Mouse (Mus musculus) cerebellum, adult 11 months (tissue): ENCODE data around the gene Mup4.
A peak's percentile ranks its signal among the peaks of the same experiment; 100 is the strongest.
"Not testable (repeated sequence)": the region's sequence is repeated elsewhere in the genome, so short reads cannot be mapped to it uniquely, and the experiment has no call there.

ENCODE experiments used
- DNase-seq: peaks from one replicate; pipeline ENCODE4 v3.0.0; 2022

Gene Mup4

DNA sequence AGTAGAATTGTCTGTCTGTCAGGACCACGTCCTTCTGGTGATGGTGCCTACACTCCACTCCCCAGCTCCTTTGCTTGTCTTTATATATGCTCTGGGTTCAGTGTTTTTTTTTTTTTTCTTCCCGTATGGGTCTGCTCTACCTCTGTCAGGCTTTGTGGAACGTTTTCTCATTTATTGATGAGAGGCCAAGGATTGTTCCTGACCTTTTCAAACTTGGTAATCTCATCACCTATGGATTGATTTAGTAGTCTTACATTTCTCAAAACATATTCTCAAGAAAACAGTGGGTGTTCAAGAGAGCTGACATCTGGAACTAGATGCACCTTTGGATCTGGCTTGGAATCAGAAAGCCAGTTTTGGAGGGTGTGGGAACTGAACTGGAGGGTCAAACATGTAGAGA lies at the start of gene Mup4:
TSS of gene Mup4 (minus strand) at position 101 of the 400 bp plus-strand sequence.
- DNase-seq: no peak

DNA sequence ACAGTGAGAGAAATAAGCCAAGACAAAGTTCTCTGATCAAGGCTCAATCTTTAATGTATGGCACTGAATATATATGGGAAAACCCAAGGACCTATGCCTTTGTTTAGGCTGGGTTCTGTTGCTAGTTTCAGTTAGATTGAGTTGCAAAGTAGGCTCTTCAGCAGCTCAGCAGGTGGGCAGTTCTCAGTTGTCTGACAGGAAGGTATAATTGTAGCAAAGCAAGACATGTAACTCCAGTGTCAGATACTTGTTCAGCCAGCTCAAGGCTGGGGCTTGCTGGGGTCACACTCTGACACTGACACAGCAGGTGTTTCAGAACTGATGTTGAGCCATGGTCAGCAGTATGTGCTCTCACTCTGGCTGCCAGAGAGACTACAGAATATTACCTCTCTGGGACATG lies 37.4 kb upstream of the Mup4 start:
- not testable (repeated sequence) for DNase-seq

DNA sequence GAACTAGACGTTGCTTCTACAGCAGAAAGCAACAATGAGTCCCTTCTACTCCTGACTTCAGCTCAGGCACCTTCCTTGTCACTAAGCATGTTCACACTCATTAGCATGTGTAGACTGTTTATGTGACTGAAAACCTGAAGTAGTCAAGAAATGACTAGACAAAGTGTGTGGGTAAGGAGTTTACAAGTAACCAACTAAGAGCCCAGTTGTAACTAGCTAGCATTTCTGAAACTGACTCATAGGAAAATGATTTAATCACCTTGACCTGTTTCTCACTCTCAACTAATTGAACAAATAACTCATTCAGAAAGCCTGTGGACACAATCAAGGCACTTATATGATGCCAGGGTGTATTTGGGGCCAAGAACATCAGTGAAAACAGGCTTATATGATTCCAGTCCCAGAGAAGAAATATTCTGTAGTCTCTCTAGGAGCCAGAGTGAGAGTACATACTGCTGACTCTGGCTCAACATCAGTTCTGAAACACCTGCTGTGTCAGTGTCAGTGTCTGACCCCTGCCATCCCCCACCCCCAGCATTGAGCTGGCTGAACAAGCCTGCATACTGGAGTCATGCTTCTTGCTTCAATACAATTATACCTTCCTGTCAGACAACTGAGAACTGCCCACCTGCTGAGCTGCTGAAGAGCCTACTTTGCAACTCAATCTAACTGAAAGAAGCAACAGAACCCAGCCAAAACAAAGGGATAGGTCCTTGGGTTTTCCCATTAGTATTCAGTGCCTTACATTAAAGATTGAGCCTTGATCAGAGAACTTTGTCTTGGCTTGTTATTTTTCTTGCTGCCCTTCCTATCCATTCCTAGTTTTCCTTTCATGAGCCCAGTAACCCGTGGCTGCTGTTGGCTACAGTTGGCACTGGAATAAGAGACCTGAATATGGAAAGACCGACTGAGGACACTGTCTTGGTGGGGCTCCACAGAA lies 3.2 kb upstream of the Mup4 start, which contains the start of gene Mup6:
TSS of gene Mup6 (plus strand) at position 890 of the 940 bp plus-strand sequence.
- DNase-seq: no peak

DNA sequence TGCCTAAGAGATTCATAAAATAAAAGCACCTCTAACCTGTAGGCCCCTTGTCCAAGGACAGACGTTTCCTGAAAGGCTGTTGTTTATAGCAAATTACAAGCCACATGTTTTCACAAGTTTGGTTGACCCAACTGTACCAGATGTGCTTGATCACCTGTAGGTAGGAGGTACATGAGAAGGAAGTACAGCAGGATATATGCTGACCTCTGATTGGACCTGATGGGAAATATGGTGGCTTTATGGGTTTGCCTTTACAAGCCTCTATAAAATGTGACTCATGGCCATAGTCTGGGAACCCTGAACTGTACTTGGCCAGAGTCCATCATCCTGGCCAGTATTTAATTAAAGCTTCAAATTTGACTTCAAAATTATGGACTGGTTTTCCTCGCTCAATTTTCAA lies 23.0 kb downstream of the Mup4 start:
- no peak for DNase-seq

DNA sequence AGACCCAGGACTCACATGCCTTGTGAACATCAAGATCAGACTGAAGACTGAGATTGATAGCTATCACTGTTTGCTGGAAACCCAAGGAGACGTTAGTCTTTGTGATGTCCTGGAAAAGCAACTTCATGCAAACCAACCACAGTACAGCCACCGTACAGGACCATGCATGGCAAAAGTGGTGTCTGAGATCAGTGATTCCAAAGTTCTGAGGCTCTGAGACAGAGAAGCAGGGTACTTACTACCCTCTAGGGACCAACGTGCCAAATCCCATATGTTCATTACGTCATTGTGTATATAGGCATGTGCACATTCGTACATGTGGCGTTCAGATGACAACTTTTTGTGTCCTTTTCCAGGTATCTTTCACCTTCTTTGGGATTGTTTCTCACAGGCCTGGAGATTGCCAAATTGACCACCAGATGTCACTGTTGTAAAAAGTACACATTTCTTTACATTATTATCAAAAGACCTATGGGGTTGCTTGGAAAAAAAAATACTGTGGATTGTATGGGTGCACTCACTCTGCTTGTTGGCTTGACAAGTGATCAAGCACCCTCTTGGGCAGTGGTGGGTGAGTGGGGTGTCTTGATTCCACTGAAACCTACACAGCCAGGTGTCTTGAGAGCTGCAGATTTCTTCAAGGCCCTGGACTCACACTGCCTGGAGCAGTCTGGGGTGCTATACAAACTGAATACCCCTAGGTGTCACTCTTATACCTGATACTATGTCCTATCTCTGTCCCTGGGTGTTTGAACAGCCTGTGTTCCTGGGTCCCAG lies 27.8 kb downstream of the Mup4 start:
- DNase-seq: peak; percentile 16

DNA sequence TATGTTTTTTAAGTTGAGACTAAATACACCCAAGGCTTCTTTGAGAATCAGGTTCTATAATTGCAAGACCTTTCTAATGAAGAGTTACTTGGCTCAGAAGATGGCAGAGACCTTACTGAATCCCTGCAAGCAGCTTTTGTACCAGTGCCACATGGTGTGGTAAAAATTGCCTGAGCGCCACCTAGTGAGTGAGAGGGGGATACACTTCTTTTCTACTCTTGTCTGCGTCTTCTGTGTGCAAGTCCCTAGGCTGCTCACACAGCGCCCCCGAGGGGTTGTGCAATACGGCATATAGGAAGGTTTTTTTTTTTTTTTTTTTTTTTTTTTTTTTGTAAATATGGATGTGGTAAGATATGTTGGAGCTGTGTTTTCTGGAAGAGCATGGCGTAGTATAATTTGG lies 32.2 kb downstream of the Mup4 start:
- peak; percentile 59 for DNase-seq

DNA sequence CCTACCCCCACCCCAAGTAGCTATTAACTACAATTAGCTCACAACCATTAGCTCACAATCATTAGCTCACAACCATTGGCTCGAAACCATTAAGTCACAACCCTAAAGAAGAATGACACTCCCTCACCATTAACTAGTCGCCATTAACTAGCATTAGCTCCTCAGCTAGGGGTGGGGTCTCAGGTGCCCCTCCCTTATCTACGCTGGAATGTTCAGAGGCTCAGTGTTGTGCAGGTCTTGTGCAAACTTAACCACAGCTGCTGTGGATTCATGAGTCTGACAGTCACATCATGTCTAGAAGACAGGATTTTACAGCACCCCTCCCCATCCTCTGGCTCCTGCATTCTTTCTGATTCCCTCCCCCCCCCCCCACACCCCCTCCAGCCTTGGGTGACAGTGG lies 32.8 kb downstream of the Mup4 start:
- no peak for DNase-seq

DNA sequence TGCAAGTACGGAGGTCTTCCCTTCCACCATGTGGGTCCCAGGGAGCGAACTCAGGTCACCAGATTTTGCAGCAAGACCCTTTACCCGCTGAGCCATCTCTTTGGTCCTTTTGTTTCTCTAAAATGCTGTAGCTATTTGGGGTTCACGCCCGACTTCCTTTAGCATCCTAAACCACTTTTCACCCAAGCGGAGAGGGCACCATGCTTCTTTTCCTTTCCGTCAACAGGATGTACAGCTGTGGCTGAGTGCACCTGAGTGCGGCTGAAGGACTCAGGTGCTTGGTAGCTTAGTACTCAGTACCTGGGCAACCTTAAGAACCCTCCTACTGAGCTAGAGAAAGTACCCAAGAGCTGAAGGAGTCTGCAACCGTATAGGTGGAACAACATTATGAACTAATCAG lies 35.4 kb downstream of the Mup4 start:
- no peak for DNase-seq

DNA sequence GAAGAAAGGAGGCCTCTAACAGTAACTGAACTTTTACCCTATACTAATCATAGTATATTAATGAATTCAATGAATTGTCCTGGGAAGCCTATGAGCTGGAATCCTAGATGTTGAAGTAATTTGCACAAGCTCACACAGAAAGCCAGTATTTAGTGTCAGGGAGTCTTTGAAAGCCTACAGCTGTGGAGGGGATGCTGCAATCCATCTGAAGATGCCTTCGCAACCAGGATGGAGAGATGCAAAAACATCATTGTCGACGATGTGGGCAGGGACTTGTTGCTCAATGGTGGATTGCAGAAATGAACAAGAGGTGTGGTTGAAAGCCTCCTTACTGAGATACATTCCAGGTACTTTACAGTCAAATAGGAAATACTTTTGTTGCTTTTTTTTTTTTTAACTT lies 42.5 kb downstream of the Mup4 start:
- DNase-seq: no peak

DNA sequence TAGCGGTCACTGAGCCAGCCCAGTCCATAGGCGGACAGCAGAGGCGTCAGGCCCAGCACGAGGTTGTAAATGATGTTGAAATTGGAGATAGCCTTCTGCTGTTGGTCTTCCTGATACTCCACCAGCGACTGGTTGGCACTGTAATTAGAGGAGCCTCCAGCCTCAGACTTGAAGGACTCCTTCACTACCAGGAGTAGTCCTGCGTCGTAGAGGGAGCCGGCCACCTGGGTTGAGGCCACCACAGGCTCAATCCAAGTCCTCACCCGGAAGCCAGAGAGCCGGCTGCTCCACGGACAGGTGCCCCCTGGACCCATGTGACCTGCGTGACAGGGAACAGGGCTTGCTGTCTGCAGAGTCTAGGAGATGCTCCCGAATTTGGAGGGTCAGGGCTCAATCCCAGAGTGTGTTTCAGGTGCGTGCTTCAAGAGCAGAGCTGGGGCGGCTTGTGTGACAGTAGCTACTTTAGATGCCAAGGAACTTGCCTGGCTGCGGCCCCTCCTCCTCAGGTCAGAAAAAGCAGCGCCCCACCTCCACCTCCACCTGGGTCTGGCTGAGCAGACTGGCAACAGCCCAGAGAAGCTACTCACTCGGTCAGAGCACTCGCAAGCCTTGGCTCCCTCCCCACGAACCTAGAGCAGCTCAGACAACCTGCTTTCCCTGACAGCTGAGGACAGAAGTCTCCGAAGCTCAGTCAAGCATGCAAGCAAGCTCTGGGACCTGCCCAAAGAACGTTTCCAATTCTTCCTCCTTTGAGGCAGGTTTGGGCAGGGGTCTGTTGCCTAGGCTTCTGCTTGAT lies 45.7 kb downstream of the Mup4 start, which contains the start of gene Slc46a2:
TSS of gene Slc46a2 (minus strand) at position 449 of the 796 bp plus-strand sequence.
- no peak for DNase-seq

DNA sequence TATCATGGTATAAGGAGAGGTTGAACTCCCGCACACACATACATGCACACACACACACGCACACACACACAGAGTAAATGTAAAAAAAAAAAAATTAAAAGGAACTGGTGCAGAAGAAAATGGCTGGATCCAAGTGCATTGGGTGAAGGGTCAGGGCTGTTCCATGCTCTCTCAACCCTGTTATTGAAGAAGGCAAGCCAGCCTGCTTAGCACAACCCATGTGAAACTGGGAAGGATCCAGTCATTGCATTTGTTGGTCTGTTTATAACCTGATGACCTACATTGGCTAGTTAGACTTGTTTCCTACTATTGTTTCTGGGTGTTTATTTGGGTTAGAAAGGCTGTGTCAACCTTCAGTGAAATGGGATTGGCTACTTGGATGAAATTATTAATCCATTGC lies 51.7 kb downstream of the Mup4 start:
- no peak for DNase-seq

DNA sequence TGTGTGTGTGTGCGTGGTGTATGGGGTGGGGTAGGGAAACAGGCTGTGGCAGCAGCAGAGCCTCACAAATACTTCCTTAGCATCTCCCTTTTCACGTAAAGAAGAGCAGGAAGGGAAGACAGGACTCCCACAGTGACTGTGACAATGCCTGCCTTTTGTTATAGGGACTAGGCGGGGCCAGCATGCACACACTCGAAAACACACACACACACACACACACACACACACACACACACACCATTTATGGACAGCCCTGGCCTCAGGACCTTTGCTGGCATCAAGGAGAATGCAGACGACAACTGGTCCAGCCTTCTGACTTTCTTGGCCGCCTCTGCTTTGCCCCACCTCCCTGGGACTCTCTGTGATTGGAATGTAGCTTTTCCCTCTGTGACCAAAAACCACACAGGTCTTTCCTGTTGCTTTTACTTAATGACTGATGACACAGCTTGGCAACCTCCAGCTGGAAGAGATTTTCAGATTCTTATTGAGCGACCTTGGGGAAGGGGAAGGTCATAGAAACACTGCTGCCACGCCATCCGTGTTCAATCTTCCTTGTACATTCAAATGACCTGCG lies 52.8 kb downstream of the Mup4 start:
- DNase-seq: no peak

DNA sequence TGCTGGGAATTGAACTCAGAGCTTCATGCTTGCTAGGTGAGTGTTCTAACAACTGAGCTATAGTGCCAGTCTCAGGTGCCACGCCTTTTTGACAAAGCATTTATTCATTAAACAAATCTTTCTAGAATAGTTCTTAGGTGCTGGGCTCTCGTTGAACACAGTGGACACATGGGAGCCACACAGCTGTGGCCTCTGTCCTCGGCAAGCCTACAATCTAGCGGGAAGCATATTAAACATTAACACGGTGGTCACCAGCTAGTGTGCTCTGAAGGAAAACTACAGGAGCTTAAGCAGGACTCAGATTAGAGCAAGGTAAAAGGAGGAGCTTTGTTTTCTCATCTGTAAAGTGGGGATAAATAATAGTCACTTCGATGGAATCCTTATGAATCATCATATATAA lies 53.4 kb downstream of the Mup4 start:
- no peak for DNase-seq
